Mouse (Mus musculus) embryonic facial prominence, embryonic 11.5 days (tissue): ENCODE measurements around the gene Il11ra1. TPM values are rescaled to one million over a fixed set of nuclear protein-coding genes. Genes with fewer than 3 reads are reported as not detected.
"Not testable (repeated sequence)": the region's sequence is repeated elsewhere in the genome, so short reads cannot be mapped to it uniquely, and the experiment has no call there.

Experiments used
- ATAC-seq: fragments of 200-750 bp; cut with Nextera tagmentation; replicated peaks from 2 replicates; pipeline ENCODE4 v1.8.0; 2017; ENCODE audit warnings: low read depth; ENCODE audit not compliant: insufficient number of reproducible peaks, low FRiP score, low TSS enrichment
- DNase-seq: peaks from one replicate; pipeline ENCODE4 v3.0.0-alpha.2; 2015; ENCODE audit warnings: low spot score
- H3K27ac ChIP-seq: fragments of 300-500 bp; sonication (generic); replicated peaks from 2 replicates; pipeline ENCODE4 v1.5.1; 2014; ENCODE audit warnings: mild to moderate bottlenecking, low read depth, low read length, control low read depth
- H3K27me3 ChIP-seq: fragments of 300-500 bp; sonication (generic); 2 replicates; pipeline ENCODE4 v1.6.1; 2014; ENCODE audit warnings: mild to moderate bottlenecking, low read length, moderate library complexity, mixed read lengths; ENCODE audit not compliant: control insufficient read depth, insufficient read depth
- H3K36me3 ChIP-seq: fragments of 300-500 bp; sonication (generic); replicated peaks from 2 replicates; pipeline ENCODE4 v1.6.1; 2014; ENCODE audit warnings: low read depth, mild to moderate bottlenecking, low read length, moderate library complexity, mixed read lengths; ENCODE audit not compliant: control insufficient read depth, insufficient read depth
- H3K4me1 ChIP-seq: fragments of 300-500 bp; sonication (generic); 2 replicates; pipeline ENCODE4 v1.6.1; 2014; ENCODE audit warnings: low read length, mixed read lengths; ENCODE audit not compliant: control insufficient read depth, insufficient read depth
- H3K4me2 ChIP-seq: fragments of 300-500 bp; sonication (generic); 2 replicates; pipeline ENCODE4 v1.6.1; 2014; ENCODE audit warnings: low read depth, mild to moderate bottlenecking, control low read depth, low read length, moderate library complexity
- H3K4me3 ChIP-seq: fragments of 300-500 bp; sonication (generic); 2 replicates; pipeline ENCODE4 v1.5.1; 2014; ENCODE audit warnings: low read depth, low read length, control low read depth
- H3K9ac ChIP-seq: fragments of 300-500 bp; sonication (generic); replicated peaks from 2 replicates; pipeline ENCODE4 v1.6.1; 2014; ENCODE audit warnings: mild to moderate bottlenecking, control low read depth, low read length
- H3K9me3 ChIP-seq: fragments of 300-500 bp; sonication (generic); replicated peaks from 2 replicates; pipeline ENCODE4 v1.6.1; 2016; ENCODE audit warnings: mild to moderate bottlenecking, low read length, inconsistent platforms, mixed read lengths; ENCODE audit not compliant: control insufficient read depth
- WGBS: fragments of 180-500 bp; shearing (Covaris S2); extraction: QIAGEN DNeasy Blood & Tissue Kit; methylation state at CpG from one replicate; pipeline ENCODE4 v1.1.7; 2014; 5-methylcytosine and 5-hydroxymethylcytosine counted together
- polyA plus RNA-seq: library from polyadenylated mRNA; unstranded; fragments of >200 nt; fragmentation: Nextera tagmentation; extraction: Ambion mirVana; gene quantifications from 2 replicates; pipeline ENCODE4 v1.2.1, GENCODE M21; 2014

Il11ra1 gene
- polyA plus RNA-seq, 1 experiment from 2014 or later = 199 TPM

DNA sequence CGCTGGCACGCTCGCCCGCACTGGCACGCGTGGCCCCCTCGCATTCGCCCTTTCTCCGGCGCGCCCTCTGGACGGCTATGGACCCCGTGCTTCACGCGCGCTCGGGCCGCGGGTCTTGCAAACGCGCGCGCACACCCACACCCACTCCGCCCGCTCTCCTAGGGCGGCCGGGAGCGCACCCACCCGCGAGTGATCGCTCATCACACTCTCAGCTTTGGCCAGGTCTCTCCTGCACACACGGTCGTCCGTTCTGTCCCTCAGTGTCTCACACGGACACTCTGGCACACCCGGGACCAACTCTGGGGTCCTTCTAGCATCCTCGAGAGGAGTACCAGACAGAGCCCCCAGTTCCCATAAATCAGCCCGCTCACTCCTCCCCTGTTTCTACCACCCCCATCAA lies 4.0 kb upstream of the Il11ra1 start:
- not testable (repeated sequence) for ATAC-seq, H3K9me3 ChIP-seq, H3K27me3 ChIP-seq, H3K4me1 ChIP-seq, H3K4me3 ChIP-seq, H3K27ac ChIP-seq, DNase-seq, H3K36me3 ChIP-seq, H3K9ac ChIP-seq
- peak overlapping the region; percentile 36 for H3K4me2 ChIP-seq
- WGBS = 3% methylated on average over 9 of the region's 38 CpGs

DNA sequence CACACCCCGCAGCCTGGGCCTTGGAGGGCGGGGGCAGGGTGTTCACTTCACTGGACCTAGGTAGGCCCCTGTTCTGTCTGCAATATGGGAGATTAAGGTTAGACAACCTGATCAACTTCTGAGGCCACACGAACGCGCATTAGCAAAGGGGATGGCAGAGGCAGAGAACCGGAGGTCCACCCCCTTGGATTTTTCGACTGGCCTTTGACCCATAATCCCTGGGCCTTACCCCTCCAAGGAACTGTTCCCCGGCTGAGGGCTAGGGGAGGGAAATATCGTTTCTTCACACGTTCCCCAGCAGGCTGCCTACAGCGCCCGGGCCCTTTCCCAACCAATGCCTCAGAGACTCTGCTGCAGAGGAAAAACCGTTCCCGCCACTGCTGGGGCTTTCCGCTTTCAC lies 3.3 kb upstream of the Il11ra1 start:
- 2% methylated on average over 11 of the region's 15 CpGs for WGBS
- H3K9ac ChIP-seq, H3K36me3 ChIP-seq, H3K27ac ChIP-seq, DNase-seq, H3K4me1 ChIP-seq, H3K4me3 ChIP-seq, H3K27me3 ChIP-seq, H3K9me3 ChIP-seq, H3K4me2 ChIP-seq, ATAC-seq: not testable (repeated sequence)

- ATAC-seq, H3K4me2 ChIP-seq, H3K4me3 ChIP-seq, H3K36me3 ChIP-seq, H3K4me1 ChIP-seq, H3K27me3 ChIP-seq, H3K9me3 ChIP-seq, H3K9ac ChIP-seq, H3K27ac ChIP-seq: not testable (repeated sequence)
- peak; percentile 73 for DNase-seq
- 12% methylated on average over 32 of the region's 40 CpGs for WGBS
Measured at GRCm38 (mm10) chr4:41696930-41697841, 2.6 kb upstream of the Il11ra1 start, which contains the start of gene Cntfr. Cntfr (minus strand) TSS chr4:41697089.

DNA sequence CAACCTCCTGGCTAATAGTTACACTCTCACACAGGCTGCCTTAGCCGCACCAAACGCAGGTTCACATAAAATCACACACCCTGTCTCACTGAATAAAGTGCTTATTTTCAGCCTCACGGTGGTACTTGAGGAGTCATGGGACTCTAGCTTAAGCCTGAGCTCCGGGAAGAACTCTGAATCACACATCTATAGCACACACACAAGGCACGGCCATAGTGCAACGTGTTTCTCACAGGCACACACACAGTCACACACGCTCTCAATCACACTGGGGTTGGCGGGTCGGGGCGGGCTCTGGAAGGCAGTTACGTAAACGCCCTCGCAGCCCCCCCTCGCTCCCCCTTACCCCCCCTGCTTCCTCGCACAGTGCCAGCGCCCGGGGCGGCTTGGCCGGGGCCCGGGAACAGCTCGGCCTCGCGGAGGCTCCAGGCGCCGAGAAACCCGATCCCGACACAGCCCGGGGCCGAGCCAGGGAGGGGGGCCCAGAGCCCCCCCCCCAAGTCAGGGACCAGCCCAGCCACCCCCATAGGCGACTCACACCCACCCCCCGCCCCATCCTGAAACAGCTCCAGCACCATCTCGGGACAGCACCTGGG lies 1.3 kb upstream of the Il11ra1 start:
- ATAC-seq, H3K9me3 ChIP-seq, DNase-seq, H3K4me3 ChIP-seq, H3K36me3 ChIP-seq, H3K4me1 ChIP-seq, H3K27ac ChIP-seq, H3K27me3 ChIP-seq, H3K9ac ChIP-seq, H3K4me2 ChIP-seq: not testable (repeated sequence)
- WGBS = 4% methylated on average over 16 of the region's 32 CpGs

DNA sequence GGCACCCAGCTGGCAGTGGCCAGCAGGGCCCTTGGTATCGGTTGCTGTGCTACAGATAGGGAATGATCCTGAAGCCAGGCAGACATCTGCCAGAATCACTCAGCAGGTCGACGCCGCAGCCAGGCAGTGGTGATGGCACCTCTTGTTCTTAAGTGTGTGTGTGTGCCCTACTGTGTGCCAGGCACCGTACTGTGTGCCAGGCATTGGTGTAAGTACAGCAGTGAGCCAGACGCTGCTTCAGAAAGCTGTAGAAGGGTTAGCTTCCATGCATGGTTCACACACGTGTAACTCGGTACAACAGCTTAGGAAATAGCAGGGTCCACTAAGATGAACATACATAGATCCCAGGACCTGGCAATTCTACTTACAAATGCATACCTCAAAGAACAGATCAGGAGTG lies 435 bp downstream of the Il11ra1 start:
- not testable (repeated sequence) for H3K4me2 ChIP-seq, H3K4me1 ChIP-seq, H3K4me3 ChIP-seq, DNase-seq, ATAC-seq, H3K9me3 ChIP-seq, H3K36me3 ChIP-seq, H3K9ac ChIP-seq, H3K27ac ChIP-seq, H3K27me3 ChIP-seq
- 75% methylated on average over 2 of the region's 8 CpGs for WGBS

GRCm38 (mm10) chr4:41702226-41702625 lies 2.4 kb downstream of the Il11ra1 start:
- WGBS = 61% methylated on average over 2 of the region's 2 CpGs

DNA sequence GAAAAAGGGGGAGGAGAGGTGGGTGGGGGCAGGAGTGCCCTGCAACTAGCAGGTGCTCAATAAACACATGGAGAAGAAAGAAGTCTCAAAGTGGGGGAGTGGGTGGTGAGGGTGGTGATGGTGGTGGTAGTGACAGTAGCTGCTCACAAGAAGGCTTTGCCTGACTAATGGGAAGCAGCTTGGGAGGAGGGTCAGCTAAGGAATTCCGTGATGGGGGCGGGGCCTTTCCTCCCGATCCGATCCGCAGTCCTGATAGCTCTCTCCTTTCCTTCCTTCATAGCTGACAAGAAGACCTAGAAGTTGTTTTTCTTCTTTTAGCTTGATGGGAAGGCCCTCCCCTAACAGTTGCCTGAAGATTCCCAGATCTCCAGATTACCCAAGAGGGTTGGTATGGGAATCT lies 4.9 kb downstream of the Il11ra1 start:
- Histone ChIP-seq H3K4me3 (no peak overlapping the region), H3K4me1 (peaks cover 6% of the 10 kb centered on the region), H3K27me3 (peaks cover 2% of the 10 kb centered on the region; the same call in 1 of the 2 replicates), H3K9me3 (no peaks in the 10 kb centered on the region), H3K4me2 (no peak overlapping the region), H3K27ac (no peak overlapping the region), H3K9ac (no peak overlapping the region), H3K36me3 (no peaks in the 10 kb centered on the region)
- WGBS = 1% methylated on average over 5 of the region's 5 CpGs
- DNase-seq (peak; percentile 71), ATAC-seq (no peak)

More at GRCm38 (mm10) chr4:41702226-41702625, 2.4 kb downstream of the Il11ra1 start:
- not testable (repeated sequence) for H3K27ac ChIP-seq, H3K4me2 ChIP-seq, H3K9ac ChIP-seq, H3K9me3 ChIP-seq, ATAC-seq, H3K27me3 ChIP-seq, DNase-seq, H3K4me1 ChIP-seq, H3K4me3 ChIP-seq, H3K36me3 ChIP-seq
